Mouse (Mus musculus): Measurements from ENCODE around the gene Rnft2.

Rnft2 gene

GRCm38 (mm10) chr5:118172078-118172723 is 72.7 kb downstream of the Rnft2 start:
- DNase-seq (ENCODE audit: low spot score in 2 of 2): no peak

DNA sequence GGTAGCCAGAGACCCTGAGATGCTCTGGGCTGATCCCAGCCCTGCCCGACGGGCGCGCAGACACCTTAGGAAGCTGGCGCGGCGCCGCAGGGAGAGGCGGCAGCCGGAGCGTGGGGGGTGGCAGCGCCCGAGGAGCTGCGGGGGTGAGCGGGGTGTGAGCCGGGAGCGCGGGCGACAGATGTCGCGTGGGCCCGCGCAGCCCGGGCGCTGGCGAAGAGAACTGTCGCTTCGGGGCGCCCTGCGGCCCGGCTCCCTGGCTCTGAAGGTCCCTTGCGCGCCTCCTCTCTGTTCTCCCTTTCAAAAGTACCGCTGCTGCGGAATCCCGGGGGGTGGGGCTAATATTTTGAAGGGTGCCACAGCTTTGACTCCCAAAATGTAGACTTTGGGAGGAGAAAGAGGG is 73.3 kb downstream of the Rnft2 start:
- DNase-seq (ENCODE audit: low spot score in 2 of 2): no peak

- no peak for DNase-seq (ENCODE audit: low spot score in 2 of 2)
Measured at GRCm38 (mm10) chr5:118170888-118171529, 73.9 kb downstream of the Rnft2 start.

DNA sequence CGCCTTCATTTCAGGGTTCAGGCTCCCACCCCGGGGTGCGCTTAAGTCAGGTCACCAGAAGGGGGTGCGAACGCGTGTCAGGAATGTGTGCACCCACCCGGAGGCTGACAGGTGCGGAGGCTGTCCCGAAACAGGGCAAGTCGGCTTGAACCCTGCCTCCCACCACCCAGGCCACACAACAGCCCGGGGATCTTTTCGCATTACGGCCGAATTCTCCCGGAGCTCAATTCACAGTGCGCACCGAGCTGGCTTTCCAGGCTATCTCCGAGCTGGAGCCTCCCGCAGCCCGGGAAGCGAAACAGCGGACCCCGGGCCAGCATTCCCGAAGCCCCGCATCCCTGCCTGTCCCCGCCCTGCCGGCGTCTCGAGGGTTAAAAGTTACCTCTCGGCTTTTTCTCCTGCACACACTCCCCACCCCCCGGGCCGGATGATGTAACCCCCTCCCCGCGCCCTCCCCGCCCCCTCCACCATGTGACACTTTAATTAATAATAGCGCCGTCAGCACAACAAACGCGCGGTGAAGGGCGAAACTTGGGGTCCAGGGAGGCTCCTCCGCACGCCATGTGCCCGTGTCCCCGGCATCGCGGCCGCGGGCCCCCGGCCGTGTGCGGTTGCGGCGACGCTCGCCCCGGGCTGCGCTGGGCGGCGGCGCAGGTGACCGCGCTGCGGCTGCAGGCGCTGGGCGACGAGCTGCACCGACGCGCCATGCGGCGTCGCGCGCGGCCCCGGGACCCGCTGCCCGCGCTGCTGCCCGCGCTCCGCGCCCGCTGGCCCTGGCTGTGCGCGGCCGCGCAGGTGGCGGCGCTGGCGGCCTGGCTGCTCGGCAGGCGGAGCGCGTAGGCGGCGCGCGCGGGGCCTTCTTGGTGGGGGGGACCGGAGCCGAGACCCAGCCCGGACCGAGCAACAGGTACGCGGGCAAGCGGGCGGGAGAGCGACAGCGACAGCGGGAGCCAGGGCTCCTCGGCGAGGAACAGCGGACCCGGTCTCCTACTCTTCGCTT is 75.4 kb downstream of the Rnft2 start:
- DNase-seq (ENCODE audit: low spot score in 2 of 2): no peak

- DNase-seq (ENCODE audit: low spot score in 2 of 2): no peak
Measured at GRCm38 (mm10) chr5:118167561-118167995, 77.3 kb downstream of the Rnft2 start.

GRCm38 (mm10) chr5:118165462-118165861 is 79.5 kb downstream of the Rnft2 start:
- DNase-seq (ENCODE audit: low spot score in 2 of 2): no peak

- DNase-seq (ENCODE audit: low spot score in 2 of 2): no peak
Measured at GRCm38 (mm10) chr5:118164581-118164980, 80.3 kb downstream of the Rnft2 start, which contains the start of gene Hrk. TSS of gene Hrk (plus strand) at chr5:118164648.

DNA sequence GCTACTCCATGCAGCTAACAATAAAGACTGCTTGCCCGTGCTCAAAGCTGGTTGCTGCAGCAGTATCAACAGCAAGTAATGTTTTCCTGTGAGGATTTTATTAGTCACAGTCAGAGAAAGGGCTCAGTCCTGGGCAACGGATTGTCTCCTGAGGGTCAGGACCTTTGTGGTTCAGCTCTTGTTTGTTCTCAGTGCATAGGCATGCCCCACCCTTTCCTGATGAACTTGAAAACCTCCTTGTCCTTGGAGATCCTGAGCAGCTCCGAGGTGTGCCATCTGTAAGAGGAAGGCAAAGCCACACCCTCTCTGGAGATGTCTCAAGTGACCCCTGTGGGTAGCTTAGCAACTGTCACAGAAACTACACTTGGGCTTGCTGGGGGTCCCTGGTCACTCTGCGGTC is 84.2 kb downstream of the Rnft2 start:
- DNase-seq (ENCODE audit: low spot score in 2 of 2): no peak

- no peak for DNase-seq (ENCODE audit: low spot score in 2 of 2)
Measured at GRCm38 (mm10) chr5:118156976-118157375, 87.9 kb downstream of the Rnft2 start.

GRCm38 (mm10) chr5:118155565-118155947 is 89.4 kb downstream of the Rnft2 start:
- no peak for DNase-seq (ENCODE audit: low spot score in 2 of 2)

- peak; percentile 85 to 93 for DNase-seq (ENCODE audit: low spot score in 2 of 2)
Measured at GRCm38 (mm10) chr5:118154839-118155564, 89.9 kb downstream of the Rnft2 start, which contains the start of gene Fbxw8. TSS of gene Fbxw8 (minus strand) at chr5:118155464.

DNA sequence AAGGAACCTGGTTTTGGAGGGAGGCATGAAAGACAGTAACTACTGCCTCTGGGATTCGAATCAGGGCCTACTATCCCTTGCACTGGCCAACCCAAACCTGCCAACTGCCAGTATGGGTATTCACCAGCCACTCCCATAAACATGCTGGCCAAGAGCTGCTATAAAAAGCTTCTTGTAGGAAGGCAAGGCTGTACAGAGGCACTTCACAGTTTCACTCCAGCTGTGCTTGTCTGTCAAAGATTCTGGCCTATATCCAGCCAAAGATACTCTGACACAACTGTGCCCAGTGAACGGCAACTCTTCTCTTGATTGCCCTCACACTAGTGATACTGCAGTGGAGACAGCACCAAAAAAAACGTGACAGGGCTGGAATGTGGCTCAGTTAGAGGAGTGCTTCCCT is 95.2 kb downstream of the Rnft2 start:
- no peak for DNase-seq (ENCODE audit: low spot score in 2 of 2)

- no peak for DNase-seq (ENCODE audit: low spot score in 2 of 2)
Measured at GRCm38 (mm10) chr5:118147264-118147663, 97.7 kb downstream of the Rnft2 start.

DNA sequence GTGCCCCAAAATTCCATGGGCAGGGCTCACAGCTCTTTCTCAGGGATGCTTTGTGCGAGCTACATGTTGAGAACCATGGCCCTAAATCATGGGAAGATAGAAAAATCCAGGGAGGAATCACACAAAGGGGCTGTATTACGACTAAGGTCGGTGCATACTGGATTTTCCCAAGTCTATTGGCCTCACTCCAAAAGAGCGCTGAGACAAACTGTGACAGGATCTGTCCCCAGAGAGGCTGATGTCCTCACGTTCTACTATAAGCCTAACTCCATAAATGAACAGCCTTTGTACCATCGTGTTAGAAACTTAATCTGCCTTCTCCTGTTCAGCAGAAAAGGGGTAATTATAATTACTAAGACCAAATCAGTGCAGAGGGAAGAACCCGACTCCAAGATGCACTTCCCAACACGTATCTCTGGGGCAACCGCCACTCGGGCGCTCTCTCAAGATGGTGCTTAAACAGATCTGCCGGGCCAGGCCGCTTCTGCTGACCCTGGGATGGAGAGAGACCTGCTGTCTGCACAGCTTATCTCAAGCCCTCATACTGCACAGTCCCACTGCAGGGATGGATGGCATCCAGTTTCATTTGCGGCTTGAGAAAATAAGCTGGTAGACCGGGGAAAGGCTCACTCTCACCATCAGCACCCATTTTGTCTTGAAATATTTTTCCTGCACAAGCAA is 98.8 kb downstream of the Rnft2 start:
- DNase-seq (ENCODE audit: low spot score in 2 of 2): no peak

DNA sequence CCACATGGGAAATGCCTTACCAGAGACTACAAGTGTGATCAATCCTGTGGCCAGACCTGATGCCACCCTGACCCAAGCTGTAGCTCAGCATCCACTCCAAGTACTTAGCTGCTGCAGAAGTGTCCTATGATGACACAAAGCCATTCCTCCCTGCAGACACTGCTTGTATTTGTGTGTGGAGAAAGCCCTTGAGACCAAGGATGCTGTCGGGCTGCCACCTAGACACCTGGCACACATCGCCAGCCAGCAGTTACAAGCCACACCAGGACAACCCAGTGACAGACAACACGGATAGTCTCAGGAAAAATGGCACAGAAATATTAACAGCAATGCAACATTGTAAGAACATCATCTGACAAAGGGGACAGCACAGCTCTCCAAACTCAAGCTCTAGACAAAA is 99.5 kb downstream of the Rnft2 start:
- DNase-seq (ENCODE audit: low spot score in 2 of 2): no peak

DNA sequence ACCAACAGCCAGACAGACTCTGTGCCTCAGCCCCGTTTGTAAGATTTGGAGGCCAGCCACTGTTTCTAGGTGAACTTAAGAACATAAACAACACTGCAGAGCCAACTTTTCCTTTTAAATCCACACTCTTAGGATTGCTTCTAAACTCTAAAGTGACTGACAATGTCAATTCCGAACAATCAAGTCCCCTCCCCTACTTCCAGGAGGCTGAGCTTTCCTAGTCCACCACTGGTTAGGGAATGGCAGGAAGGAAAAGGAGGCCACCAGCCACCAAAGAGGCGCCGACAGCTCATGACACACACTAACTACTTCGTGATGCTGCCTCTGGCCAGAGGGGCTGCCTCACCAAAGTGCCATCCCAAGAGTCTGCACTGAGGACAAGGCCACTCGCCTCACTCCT is 100.1 kb downstream of the Rnft2 start:
- no peak for DNase-seq (ENCODE audit: low spot score in 2 of 2)

- no peak for DNase-seq (ENCODE audit: low spot score in 2 of 2)
Measured at GRCm38 (mm10) chr5:118144327-118144726, 100.6 kb downstream of the Rnft2 start.

DNA sequence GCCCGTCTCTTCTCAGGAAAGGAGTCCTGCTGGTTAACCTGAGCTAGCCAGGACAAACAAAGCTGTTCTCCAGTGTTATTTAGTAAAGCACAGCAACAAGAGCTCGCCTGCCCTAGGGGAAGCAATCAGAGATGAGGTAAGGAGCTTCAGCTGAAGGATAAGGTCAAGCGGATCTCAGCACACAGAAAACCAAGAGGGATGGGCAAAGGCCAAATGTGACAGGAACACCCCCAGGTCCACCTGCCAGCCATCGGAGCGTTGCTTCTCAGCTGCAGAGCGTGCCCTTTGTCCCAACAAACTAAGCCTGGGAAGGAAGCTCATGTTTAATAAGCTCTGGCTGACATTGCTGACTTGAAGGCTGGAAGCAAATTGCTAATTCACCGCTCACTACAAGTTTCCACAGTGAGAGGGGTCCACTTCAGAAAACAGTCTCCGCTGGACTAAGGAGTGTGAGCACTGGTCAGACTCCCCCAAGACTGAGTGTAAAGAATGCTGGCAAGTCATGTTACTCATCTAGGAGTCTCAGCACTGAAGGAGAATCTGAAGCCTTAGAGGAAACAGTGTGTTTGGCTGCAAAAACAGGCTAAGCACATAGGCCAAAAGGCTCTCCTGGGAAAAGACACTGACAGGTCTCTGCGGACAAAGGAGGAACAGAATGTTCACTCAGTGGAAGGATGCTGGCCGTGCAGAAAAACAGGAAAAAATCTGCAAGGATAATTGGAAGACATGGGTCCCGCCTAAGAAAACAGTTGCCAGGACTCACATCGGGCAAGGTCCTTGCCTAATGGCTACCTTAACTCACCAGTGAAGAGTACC is 101.5 kb downstream of the Rnft2 start:
- no peak for DNase-seq (ENCODE audit: low spot score in 2 of 2)

GRCm38 (mm10) chr5:118142471-118142870 is 102.4 kb downstream of the Rnft2 start:
- DNase-seq (ENCODE audit: low spot score in 2 of 2): no peak
